Mouse (Mus musculus): ENCODE measurements at regions not wholly inside any gene's neighbourhood (a gene's known extent, or its start where the extent isn't known, plus 50 kb on each side); places are given as distances from the start of the nearest gene placed in this dataset.

- TF ChIP-seq CTCF (IDR thresholded peaks at IDR 0.05; ENCODE audit: low read depth) (no peak), EP300 (IDR thresholded peaks at IDR 0.05; ENCODE audit: low read depth) (no peak)
Observed at GRCm38 (mm10) chr12:16351751-16352150, 259.0 kb downstream of the Lpin1 start.
